Mouse (Mus musculus) erythroblast, adult 5-6 weeks (primary cell): ENCODE data around the gene Map4k3. TPM values are rescaled to one million over a fixed set of nuclear protein-coding genes. Genes with fewer than 3 reads are reported as not detected.
A peak's percentile ranks its signal among the peaks of the same experiment; 100 is the strongest.
"Not testable (repeated sequence)": the region's sequence is repeated elsewhere in the genome, so short reads cannot be mapped to it uniquely, and the experiment has no call there.

ENCODE experiments used
- ATAC-seq: replicated peaks from 2 replicates; pipeline ENCODE4 v1.8.0; 2016; ENCODE audit warnings: moderate number of reproducible peaks, mild to moderate bottlenecking, moderate TSS enrichment, inconsistent platforms; ENCODE audit not compliant: poor library complexity, low FRiP score, severe bottlenecking
- total RNA-seq, 2 experiments: library from RNA; stranded (forward) in 1 of 2; stranded (reverse) in 1 of 2; fragments of 150-400 nt in 1 of 2; fragments of 200-764, 138-1000 nt in 1 of 2; gene quantifications; 2 replicates each; pipeline versions ENCODE4 v1.2.3 to v1.2.4; 2015 to 2017; ENCODE audit warnings: low replicate concordance in 2 of 2

The Map4k3 gene
- total RNA-seq, 2 experiments from 2014 or later = 0.38 to 0.60 TPM

DNA sequence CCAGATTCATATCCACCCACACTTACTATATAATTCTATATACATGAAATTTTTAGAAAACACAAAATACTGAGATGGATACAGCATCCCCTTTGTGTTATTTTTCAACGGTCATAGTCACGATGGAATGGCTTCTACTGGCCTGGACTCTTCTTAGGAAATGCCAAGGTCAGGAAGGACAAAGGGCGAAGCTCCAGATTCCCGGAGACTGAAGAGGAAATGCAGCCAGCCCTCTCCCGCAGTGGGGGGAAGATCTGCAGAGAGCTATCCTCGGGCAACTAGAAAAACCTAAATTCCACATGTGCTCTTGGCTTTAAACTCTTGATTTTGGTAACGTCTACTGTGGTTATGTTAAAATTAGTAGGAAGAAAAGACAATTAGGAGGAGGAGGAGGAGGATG, 153.3 kb downstream of the Map4k3 start:
- ATAC-seq = no peak

DNA sequence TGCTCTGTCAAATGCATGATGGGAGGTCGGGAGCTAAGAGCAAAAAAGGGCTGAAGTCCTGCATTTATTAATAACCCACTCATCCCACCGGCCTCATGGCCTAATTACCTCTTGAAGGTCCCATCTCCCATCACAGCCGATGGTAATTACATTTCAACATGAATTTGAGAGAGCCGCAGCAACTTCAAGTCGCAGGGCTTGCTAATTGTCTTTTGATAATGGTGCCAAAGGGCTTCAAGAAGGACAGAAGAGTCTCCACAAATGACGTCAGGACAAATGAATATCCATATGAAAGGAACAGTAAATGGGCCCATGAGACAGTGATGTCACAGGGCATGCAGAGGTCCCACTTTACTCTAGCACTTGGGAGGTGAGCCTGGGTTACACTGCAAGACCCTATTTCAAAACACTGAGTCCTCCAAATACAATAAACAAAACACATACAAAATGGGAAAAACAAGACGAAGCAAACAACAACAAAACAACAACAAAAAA, 153.8 kb downstream of the Map4k3 start:
- no peak for ATAC-seq

DNA sequence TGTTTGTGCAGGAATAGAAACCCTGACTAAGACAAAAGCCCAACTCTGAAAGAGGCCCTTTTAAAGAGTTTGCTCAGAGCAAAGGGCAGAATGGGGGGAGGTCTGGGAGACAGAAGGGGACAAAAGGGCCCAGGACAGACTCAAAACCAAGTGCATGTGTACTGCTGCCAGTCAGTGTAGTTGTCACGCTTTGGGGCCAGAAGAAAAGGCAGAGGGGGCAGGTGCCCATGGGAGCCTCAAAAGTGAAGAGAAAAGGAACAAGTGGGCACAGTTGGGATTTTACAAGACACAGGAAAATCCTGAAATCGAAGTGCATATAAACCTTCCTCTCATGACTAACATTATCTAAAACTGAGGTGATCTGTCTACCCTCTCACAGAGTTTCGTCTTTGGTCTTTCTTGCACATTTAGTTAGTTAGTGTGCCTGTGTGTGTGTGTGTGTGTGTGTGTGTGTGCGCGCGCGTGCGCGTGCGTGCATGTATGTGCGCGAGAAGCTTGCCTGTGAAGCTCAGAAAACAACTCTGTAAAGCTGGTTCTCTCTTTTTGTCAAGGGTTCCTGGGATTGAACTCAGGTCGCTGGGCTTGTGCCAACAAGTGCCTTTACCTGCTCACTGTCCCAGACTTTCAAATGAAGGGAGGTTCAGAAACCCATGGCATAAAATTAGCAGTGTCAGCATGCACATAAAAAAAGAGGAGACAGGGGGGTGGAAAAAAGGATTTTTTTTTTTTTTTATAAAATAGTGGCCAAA, 155.9 kb downstream of the Map4k3 start:
- no peak for ATAC-seq

DNA sequence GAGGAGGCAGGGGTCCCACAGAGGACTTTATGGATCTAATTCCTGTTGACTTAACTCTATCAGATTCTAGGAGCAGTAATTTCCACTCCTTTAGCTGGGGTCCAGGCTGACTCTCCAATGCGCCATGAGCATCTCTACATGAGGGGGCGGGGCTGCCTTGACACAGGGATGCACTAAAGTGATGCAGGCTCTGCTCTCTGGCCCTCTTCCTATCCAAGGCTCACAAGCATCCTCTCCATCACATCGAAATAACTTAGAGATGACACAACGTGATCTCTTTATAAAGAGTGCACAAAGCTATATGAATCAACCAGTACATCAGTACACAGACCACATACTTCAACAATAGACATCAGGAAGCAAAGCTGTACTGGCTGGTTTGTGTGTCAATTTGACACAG, 156.8 kb downstream of the Map4k3 start:
- no peak for ATAC-seq

DNA sequence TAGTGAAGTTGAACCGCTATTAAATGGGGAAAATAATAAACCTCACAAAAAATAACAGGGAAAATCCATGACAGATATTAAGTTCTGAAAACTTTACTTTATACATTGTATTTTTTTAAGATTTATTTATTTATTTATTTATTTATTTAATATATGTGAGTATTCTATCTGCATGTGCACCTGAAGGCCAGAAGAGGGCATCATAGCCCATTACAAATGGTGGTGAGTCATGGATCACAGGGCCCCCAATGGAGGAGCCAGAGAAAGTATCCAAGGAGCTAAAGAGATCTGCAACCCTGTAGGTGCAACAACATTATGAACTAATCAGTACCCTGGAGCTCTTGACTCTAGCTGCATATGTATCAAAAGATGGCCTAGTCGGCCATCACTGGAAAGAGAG, 158.6 kb downstream of the Map4k3 start:
- ATAC-seq = not testable (repeated sequence)

DNA sequence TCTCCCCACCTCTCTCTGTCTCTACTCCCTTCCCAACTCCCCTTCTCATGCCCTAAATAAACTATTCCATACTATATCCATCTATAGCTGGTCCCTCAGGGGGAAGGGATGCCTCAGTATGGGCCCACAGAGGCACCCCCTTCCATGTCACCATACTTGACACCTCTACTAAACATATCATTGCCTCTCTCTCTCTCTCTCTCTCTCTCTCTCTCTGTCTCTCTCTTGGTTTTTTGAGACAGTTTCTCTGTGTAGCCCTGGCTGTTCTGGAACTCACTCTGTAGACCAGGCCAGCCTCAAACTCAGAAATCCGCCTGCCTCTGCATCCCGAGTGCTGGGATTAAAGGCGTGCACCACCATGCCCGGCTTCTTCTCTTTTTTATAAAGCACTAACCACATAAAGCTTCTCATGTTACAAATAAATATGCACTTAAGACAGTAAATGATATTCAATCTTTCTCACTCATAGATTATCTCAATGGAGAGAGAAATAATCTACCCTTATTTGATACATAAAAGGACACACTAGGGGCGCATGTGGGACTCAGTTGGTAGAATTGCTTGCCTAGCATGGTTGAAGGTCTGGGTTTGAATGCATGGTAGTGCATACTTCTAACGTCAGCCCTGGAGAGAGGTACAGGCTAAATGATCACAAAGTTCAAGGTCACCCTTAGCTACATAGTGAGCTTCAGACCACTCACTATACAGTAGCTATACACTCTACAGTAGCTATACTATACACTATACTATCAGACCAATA, 159.3 kb downstream of the Map4k3 start:
- no peak for ATAC-seq

DNA sequence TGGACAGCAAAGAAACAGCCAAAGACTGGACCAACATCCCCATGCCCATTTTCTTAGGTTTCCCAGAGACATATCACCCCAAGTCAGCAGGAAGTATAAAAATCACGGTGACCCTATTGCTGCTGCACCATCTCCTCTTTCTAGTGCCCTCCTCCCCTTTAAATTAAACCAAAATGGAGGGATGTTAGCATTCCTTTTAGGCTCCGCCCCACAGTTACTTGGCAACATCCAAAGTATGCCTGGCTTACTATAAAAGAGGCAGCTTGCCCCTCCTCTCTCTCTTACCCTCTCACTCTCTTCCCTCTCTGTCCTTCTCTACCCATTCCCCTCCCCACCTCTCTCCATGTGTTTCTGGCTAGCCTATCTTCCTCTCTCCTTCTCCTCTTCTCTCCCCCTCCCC, 159.8 kb downstream of the Map4k3 start:
- no peak for ATAC-seq

DNA sequence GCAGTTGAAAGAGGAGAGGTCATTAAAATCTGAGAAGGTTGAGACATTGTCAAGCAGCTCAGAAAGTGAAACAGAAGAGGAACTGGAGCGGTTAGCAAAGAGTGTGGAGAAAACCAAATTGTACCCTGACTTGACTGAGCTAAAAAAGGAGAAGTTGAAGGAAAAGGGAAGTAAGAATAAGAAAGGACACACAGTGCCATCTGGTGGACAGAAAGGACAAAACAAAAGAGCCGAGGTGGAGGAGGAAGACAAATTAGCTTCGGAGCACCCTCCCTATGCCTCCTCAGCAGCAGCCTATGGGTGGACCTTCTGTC, 163.7 kb downstream of the Map4k3 start:
- ATAC-seq = peak; percentile 53; the same call in 1 of the 2 replicates

DNA sequence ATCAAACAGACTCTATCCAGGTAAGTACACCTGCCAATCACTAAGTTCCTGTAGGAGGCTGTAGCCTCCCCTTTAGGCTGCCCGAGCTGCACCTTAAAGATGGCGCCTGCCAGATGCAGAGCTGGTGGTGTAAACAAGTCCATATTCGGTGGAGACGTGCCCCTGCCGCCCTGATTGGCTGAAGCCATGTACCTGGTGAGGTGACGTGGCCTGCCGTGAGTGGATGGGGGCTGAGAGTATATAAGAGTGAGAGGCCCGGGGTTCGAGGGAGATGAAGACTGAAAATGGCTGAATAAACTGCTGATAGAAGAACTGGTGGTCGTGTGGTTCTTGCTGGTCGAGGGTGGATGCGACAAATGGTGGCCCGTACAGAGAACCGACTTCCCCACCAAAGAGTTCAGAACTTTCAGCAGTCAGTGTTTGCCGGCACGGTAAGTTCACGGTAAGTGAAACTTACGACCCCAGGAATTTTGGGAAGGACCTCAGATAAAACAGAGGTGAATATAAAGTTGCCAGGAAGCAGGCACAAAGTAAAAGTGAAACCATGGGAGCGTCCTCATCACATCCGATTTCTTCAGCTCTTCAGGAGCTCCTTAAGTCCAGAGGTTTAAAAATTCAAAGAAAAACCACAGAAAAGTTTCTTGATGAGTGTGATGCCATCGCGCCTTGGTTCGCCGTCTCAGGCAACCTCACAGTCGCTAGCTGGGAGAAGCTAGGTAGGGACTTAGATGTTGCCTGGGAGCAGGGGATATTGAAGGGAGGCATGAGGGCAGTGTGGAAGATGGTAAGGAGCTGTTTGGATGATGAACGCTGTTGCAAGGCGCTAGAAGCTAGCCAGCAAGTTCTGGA, 164.3 kb downstream of the Map4k3 start:
- ATAC-seq = peak; percentile 48

DNA sequence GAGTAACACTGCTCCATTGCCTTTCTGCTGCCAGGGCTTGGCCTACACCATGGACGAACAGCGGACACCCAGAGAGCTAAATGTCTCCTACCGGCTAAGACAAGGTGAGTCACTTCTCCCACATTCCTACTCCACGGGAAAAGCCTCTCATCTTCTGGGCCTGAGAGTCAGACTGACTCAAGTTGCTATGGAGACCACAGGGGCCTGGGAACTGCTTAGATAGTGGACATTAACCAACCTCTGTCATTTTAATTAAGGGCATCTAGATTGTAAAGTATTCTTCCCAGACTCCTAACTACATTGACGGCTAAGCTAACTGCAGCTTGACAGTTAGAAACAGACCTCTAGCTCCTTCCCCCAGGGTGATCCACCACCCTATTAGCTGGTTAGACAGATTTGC, 165.5 kb downstream of the Map4k3 start:
- no peak for ATAC-seq

DNA sequence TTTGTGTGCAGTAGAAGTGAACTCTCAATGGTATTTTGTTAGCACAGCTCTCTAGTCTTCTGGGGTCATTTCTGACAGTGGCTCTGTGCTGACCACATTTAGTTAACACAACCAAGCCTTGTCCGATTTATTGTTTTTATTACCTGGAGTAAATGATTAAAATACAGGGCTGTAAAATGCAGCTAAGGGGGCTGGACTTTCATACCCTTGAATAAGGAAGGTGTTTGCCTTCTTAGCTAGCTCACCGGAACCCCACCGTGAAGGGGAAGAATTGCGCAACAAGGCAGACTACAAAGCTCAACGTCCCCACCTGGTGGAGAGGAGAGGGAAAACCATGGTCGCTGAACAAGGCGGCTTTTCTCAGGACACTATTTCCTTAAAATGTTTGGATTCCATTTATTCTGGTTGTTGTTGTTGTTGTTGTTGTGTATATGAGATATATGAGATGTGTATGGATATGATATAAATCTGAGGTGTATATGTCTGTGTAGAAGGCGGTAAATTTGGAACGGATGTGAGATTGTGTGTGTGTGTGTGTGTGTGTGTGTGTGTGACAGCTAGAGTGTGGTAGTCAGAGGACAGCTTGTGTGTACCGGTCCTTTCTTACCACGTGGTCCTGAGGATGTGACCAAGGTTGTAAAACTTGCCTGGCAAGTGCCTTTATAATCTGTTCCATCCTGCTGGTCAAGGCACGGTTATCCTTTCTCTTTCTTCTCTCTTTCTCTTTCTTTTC, 167.4 kb downstream of the Map4k3 start:
- ATAC-seq = peak; percentile 85

DNA sequence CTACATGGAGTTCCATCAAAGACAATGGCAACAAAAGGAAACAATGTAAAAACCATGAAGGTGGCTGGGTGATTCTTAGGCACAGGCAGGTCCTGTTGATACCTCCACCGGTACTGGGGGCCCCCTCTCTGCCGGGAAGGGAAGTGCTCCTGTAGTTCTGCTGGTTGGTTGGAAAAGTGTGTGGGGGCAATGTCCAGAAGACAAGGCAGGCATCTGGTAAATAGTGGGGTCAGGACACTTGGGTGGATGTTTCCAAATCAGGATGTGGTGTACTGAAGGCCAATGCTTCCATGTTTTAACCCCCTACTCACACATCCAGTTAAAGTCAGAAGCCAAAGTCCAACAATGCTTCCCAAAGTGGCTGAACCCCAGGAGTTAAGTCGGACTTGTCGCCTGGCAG, 168.5 kb downstream of the Map4k3 start:
- no peak for ATAC-seq

DNA sequence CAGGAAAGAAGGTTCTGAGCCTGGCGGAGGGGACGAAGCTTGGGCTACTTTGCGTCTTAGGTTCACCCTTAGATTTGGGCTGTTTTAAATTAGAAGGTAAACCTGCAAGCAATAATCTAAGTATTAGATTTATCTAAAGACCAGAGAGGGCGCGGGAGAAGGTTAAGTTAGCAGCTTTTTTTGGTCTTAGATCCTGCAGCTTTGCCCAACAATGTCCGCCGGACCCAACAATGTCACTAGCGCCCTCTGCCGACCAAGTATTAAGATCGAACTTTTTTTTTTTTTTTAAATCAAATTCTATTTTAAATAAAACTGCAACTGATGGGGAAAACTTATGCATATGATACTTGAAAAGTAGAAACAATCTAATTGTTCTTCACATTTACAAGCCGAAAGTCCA, 169.2 kb downstream of the Map4k3 start:
- ATAC-seq = no peak

DNA sequence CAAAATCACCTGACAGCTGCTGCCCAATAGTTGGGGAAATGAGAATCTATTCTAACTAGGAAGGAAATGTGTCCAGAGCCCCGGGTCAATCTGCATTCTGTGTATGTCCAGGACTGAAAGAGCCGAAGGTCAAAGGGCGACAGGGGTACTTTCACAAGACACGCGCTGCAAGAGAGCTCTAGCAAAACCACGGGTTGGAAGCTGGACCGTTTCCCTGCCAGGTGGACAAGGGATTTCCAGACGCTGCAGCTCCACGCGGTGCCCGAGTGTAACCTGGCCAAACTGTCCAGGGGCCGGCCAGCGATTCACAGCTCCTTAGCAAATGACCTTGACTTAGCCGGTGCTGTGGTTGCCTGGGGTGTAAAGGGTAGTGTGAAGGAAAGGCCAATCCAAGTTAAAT, 169.7 kb downstream of the Map4k3 start:
- no peak for ATAC-seq

DNA sequence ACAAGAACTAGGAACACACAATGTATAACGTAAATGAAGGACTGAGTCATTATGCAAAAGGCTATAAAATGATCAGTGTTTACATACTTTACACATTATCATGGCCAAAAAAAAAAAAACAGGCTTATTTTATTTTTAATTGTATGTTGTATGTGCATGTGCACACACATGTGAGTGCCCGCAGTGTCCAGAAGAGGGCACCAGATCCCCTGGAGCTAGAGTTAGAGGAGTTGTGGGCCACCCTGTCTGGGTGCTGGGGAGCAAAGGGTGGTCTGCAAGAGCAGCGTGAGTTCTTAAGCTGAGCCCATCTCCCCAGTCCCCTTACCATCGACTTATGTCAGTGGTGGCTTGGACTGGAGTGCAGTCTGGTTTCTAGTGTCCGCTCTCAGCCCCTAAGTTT, 170.8 kb downstream of the Map4k3 start:
- ATAC-seq = no peak

DNA sequence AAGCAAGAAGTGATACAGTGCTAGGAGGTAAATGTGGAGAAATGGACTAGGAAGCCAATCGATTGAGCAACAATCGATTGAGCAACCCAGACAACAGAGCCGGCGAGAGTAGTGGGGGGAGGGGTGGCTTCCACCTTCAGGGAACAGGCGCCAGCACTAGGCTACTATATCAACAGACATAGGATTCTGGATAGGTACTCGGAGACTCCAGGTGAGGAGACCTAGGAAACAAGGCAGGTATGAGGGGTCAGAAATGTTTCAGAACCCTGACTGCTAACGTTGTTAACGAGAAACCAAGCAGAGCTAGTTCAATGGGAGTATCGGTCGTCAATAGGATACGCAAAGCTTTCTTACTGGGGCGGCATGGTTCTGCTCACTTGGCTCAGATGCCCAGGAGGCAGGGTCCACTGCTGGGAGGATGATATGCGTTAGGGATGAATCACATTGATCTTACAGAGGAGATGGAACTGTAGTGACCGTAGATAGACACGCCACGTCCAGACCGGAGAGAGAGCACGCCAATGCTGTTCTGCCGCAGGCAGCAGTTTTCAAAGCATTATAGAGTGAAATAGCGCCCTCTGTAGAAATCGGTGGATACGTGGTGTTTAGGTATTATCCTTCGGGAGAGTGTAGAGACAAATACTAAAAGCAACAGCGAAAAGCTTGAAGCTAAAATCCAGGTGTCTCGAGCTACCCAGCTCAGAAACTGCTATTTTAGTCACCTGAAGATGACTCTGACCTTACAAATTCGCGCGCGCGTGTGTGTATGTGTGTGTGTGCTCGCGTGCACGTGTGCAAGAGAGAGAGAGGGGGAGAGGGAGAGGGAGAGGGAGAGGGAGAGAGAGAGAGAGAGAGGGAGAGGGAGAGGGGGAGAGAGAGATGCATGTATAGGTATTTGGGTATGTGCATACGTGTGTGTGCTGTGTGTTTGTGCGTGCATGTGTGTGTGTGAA, 174.7 kb downstream of the Map4k3 start:
- ATAC-seq = peak; percentile 96

DNA sequence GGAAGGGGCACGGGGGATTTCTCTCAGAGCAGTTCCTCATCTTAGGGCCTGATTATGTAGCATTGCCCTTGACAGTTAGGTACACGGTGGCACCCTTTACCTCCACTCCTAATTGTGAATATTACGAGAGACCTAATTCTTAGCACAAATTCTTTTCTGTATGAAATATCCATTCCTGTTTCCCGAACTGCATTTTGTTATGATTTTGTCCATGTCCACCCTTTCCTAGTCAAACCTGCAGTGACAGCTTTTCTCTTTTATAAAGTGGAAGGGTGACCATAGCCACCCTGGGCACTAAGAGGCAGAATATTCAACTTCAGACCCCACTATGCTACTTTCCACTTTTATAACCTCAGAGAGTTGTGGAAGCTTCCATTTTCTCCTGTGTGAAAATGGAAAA, 175.6 kb downstream of the Map4k3 start:
- ATAC-seq = no peak

DNA sequence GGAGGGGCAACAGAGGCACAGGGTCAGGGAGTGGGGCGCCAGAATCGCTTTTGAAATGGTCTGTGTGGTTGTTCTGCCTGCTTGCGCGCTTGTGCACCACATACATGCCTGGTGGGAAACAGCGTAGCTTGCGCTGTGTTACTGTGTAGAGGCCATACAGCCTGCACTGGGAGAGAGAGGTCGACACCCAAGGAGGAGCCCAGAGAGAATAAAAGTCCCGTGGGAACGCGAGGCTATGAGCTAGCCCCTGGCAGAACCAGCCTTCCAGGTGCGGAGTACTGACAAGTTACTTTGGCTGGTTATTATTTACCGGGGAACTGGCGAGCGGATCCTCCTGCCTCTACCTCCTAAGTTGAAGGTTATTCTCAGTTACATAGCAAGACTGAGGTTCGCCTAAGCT, 177.3 kb downstream of the Map4k3 start:
- ATAC-seq = no peak

DNA sequence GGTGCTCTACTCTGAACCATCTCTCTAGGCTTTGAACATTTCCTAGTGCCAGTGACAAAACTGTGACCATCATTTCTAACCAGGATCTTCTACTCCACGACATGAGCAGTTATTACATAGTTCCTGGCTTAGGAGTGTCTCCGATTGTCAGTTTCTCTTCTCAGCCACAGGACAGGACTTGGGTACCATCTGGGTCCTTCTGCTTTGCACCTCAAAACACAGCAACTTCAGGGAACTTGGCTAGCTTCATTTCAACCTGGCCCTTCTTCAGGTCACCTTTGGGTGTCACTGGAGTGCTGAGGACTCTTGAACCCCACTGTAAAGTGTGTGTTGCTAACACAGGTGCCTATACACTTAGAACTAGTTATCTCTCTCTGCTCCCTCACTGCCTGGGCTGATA, 181.4 kb downstream of the Map4k3 start:
- no peak for ATAC-seq
